Mouse (Mus musculus): ENCODE data around the gene Kcnmb4. TPM values are rescaled to one million over a fixed set of nuclear protein-coding genes. Genes with fewer than 3 reads are reported as not detected.

Gene Kcnmb4
- polyA plus RNA-seq, 1 experiment from 2014 or later, result 7.0 TPM

DNA sequence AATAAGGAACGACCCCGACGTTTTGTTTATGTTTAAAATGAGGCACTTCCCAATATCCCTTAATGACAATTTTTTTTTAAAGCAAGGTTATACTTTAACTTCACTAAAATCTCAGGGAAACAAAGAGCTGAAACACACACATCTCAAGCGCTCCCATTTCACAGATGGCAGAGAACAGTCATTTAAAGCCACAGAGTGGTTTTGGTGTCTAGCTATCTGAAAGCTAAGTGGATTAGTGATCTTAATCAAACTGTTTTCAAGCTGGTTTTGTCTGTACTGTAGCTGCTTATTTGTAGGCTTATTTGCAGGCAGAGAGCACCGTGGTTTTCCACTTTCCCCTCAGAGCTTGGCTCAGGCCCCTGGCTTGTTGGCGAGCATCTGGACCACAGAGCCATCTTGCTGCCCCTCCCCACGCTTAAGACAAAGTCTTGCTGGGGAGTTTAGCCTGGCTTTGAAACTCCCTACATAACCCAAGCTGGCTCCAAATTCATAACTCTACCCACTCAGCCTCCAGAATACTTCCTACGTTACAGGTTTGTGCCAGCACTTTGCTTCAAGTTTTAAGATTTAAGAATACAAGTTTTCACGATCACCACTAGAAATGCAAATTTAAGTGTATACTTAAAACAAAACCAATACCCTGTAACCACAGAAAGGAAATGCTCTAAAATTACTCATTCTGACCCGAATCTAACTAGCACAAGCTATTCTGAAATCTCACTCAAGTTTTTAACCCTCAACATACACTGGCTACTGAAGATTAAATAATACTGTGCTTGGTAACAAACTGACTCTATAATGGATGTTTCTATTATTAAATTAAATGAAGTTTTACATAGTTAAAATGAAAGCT is 13.4 kb upstream of the Kcnmb4 start:
- Histone ChIP-seq H3K9ac (replicated peaks; ENCODE audit: low read depth, low read length) (no peak overlapping the region), H3K4me3 (ENCODE audit: low read depth, low read length) (no peak overlapping the region), H3K4me2 (replicated peaks; ENCODE audit: low read depth, low read length) (no peak overlapping the region), H3K27me3 (ENCODE audit: control insufficient read depth, insufficient read depth, low read length) (no peaks in the 10 kb centered on the region), H3K27ac (ENCODE audit: low read length) (no peak overlapping the region), H3K9me3 (ENCODE audit: control insufficient read depth, low read depth, low read length) (no peaks in the 10 kb centered on the region), H3K36me3 (ENCODE audit: control insufficient read depth, insufficient read depth, low read length) (peaks cover 27% of the 10 kb centered on the region; the same call in 1 of the 2 replicates), H3K4me1 (ENCODE audit: control insufficient read depth, insufficient read depth, low read length) (no peaks in the 10 kb centered on the region)
- no peak for ATAC-seq (ENCODE audit: insufficient number of reproducible peaks, insufficient read depth, low FRiP score, low read depth)
- 84% methylated on average over 10 of the region's 10 CpGs for WGBS

- Histone ChIP-seq H3K4me3 (ENCODE audit: low read depth, low read length) (no peak overlapping the region), H3K36me3 (ENCODE audit: control insufficient read depth, insufficient read depth, low read length) (peaks cover 17% of the 10 kb centered on the region; the same call in 1 of the 2 replicates), H3K9ac (replicated peaks; ENCODE audit: low read depth, low read length) (no peak overlapping the region), H3K27me3 (ENCODE audit: control insufficient read depth, insufficient read depth, low read length) (no peaks in the 10 kb centered on the region), H3K4me1 (ENCODE audit: control insufficient read depth, insufficient read depth, low read length) (no peaks in the 10 kb centered on the region), H3K9me3 (ENCODE audit: control insufficient read depth, low read depth, low read length) (no peaks in the 10 kb centered on the region), H3K27ac (ENCODE audit: low read length) (no peak overlapping the region), H3K4me2 (replicated peaks; ENCODE audit: low read depth, low read length) (no peak overlapping the region)
- no peak for ATAC-seq (ENCODE audit: insufficient number of reproducible peaks, insufficient read depth, low FRiP score, low read depth)
- WGBS, result 84% methylated on average over 12 of the region's 12 CpGs
These were observed 8.2 kb upstream of the Kcnmb4 start for GRCm38 (mm10) chr10:116481917-116482316.

DNA sequence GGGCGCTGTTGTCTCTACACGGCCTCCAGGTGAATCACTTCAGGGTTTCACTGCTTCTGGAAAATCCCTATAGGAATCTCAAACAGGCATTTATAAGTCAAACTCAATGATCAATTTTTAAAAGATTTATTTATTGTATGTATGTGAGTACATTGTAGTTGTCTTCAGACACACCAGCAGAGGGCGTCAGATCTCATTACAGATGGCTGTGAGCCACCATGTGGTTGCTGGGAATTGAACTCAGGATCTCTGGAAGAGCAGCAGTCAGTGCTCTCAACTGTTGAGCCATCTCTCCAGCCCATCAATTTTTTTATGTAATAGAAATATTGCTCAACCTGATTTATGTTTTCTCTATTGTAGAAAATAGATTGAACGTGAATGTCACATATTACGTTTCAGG is 7.3 kb upstream of the Kcnmb4 start:
- ATAC-seq (ENCODE audit: insufficient number of reproducible peaks, insufficient read depth, low FRiP score, low read depth), result no peak
- no peaks in the 10 kb centered on the region for H3K27me3 ChIP-seq (ENCODE audit: control insufficient read depth, insufficient read depth, low read length)
- WGBS, result 88% methylated on average over 5 of the region's 5 CpGs

DNA sequence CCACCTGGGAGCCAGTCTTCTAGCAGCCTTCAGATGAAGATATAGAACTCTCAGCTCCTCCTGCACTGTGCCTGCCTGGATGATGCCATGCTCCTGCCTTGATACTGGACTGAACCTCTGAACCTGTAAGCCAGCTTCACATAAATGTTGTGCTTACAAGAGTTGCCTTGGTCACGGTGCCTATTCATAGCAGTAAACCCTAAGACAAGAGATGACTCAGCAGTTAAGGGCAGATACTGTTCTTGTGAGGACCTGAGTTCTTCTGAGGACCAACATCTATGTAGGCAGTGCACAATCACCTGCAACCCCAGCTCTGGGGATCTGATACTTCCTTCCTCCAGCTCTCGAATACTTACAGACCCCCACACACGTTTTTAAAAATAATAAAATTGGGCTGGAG is 2.9 kb upstream of the Kcnmb4 start:
- Histone ChIP-seq H3K4me2 (replicated peaks; ENCODE audit: low read depth, low read length) (no peak overlapping the region), H3K9me3 (ENCODE audit: control insufficient read depth, low read depth, low read length) (no peaks in the 10 kb centered on the region), H3K4me1 (ENCODE audit: control insufficient read depth, insufficient read depth, low read length) (peaks cover 9% of the 10 kb centered on the region), H3K36me3 (ENCODE audit: control insufficient read depth, insufficient read depth, low read length) (no peaks in the 10 kb centered on the region), H3K27me3 (ENCODE audit: control insufficient read depth, insufficient read depth, low read length) (no peaks in the 10 kb centered on the region), H3K4me3 (ENCODE audit: low read depth, low read length) (no peak overlapping the region), H3K27ac (ENCODE audit: low read length) (no peak overlapping the region), H3K9ac (replicated peaks; ENCODE audit: low read depth, low read length) (no peak overlapping the region)
- WGBS, result 87% methylated on average over 3 of the region's 3 CpGs
- no peak for ATAC-seq (ENCODE audit: insufficient number of reproducible peaks, insufficient read depth, low FRiP score, low read depth)

More for the DNA sequence above, 7.3 kb upstream of the Kcnmb4 start:
- H3K4me3 ChIP-seq (ENCODE audit: low read depth, low read length), result no peak overlapping the region
- H3K4me2 ChIP-seq (replicated peaks; ENCODE audit: low read depth, low read length), result no peak overlapping the region
- H3K27ac ChIP-seq (ENCODE audit: low read length), result no peak overlapping the region
- H3K9ac ChIP-seq (replicated peaks; ENCODE audit: low read depth, low read length), result no peak overlapping the region
- no peaks in the 10 kb centered on the region for H3K4me1 ChIP-seq (ENCODE audit: control insufficient read depth, insufficient read depth, low read length)
- peaks cover 15% of the 10 kb centered on the region; the same call in 1 of the 2 replicates for H3K36me3 ChIP-seq (ENCODE audit: control insufficient read depth, insufficient read depth, low read length)
- no peaks in the 10 kb centered on the region for H3K9me3 ChIP-seq (ENCODE audit: control insufficient read depth, low read depth, low read length)

GRCm38 (mm10) chr10:116475725-116476124 is 2.0 kb upstream of the Kcnmb4 start:
- Histone ChIP-seq H3K4me3 (ENCODE audit: low read depth, low read length) (no peak overlapping the region), H3K27ac (ENCODE audit: low read length) (no peak overlapping the region), H3K4me1 (ENCODE audit: control insufficient read depth, insufficient read depth, low read length) (peaks cover 9% of the 10 kb centered on the region), H3K27me3 (ENCODE audit: control insufficient read depth, insufficient read depth, low read length) (no peaks in the 10 kb centered on the region), H3K9me3 (ENCODE audit: control insufficient read depth, low read depth, low read length) (no peaks in the 10 kb centered on the region), H3K9ac (replicated peaks; ENCODE audit: low read depth, low read length) (no peak overlapping the region), H3K4me2 (replicated peaks; ENCODE audit: low read depth, low read length) (no peak overlapping the region), H3K36me3 (ENCODE audit: control insufficient read depth, insufficient read depth, low read length) (no peaks in the 10 kb centered on the region)
- no peak for ATAC-seq (ENCODE audit: insufficient number of reproducible peaks, insufficient read depth, low FRiP score, low read depth)
- WGBS, result 65% methylated on average over 6 of the region's 6 CpGs

DNA sequence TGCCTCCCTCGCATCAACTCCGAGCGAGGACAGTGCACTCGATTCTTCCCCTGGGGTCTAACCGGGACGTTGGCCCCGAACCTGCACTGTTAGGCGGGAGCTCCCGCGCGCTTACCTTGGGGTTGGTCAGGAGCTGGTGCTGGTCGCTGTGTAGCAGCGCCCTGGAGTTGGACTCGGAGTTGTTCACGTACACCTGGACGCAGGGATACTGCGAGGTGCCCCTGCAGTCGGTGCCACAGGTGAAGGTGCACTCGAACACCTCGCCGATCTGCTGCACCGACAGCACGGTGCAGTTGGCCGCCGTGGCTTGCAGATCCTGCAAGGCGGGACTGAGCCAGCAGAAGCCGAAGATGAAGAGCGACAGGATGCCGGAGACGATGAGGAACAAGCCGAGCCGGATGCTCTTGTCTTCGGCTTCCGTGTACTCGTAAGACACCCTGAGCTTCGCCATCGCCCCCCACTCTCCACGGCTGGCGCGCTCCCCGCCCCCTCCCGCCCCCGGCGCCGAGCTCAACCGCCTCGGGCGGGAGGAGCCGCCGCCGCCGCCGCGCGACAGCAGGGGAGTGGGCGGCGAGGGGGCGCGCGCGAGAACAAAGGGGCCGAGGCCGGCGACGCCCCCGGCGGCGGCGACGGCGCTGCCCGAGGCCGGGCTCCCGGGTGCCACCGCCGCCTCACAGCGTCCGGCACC is 463 bp downstream of the Kcnmb4 start:
- peak overlapping the region; percentile 57 for H3K9ac ChIP-seq (replicated peaks; ENCODE audit: low read depth, low read length)
- H3K4me3 ChIP-seq (ENCODE audit: low read depth, low read length), result peak overlapping the region; percentile 65
- no peaks in the 10 kb centered on the region for H3K36me3 ChIP-seq (ENCODE audit: control insufficient read depth, insufficient read depth, low read length)
- no peaks in the 10 kb centered on the region for H3K27me3 ChIP-seq (ENCODE audit: control insufficient read depth, insufficient read depth, low read length)
- peak overlapping the region; percentile 99 for H3K4me2 ChIP-seq (replicated peaks; ENCODE audit: low read depth, low read length)
- H3K27ac ChIP-seq (ENCODE audit: low read length), result no peak overlapping the region
- peaks cover 9% of the 10 kb centered on the region for H3K4me1 ChIP-seq (ENCODE audit: control insufficient read depth, insufficient read depth, low read length)
- under 1% methylated on average over 77 of the region's 78 CpGs for WGBS
- ATAC-seq (ENCODE audit: insufficient number of reproducible peaks, insufficient read depth, low FRiP score, low read depth), result peak; percentile 64
- H3K9me3 ChIP-seq (ENCODE audit: control insufficient read depth, low read depth, low read length), result no peaks in the 10 kb centered on the region

DNA sequence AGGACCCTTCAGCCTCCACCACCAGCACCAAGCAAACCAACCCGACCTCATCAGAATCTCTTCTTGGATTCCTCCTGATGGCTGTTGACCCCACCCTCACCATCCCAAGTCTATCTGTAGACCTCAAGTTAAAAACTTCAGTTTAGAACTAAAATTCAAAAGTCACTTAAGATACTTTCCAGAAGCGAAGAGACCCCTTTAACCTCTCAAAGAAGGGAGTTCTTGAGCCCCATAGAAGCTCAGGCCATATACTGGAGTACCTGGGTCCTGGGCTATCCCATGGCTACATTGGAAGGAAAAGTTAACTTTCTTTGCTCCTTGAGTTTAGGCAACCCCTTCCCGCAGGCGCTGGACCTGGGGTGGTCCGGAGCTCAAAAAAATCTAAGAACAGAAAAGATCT is 1.1 kb downstream of the Kcnmb4 start:
- H3K36me3 ChIP-seq (ENCODE audit: control insufficient read depth, insufficient read depth, low read length), result no peaks in the 10 kb centered on the region
- H3K9me3 ChIP-seq (ENCODE audit: control insufficient read depth, low read depth, low read length), result no peaks in the 10 kb centered on the region
- H3K4me3 ChIP-seq (ENCODE audit: low read depth, low read length), result peak overlapping the region; percentile 65
- peaks cover 9% of the 10 kb centered on the region for H3K4me1 ChIP-seq (ENCODE audit: control insufficient read depth, insufficient read depth, low read length)
- no peak for ATAC-seq (ENCODE audit: insufficient number of reproducible peaks, insufficient read depth, low FRiP score, low read depth)
- no peak overlapping the region for H3K27ac ChIP-seq (ENCODE audit: low read length)
- peak overlapping the region; percentile 99 for H3K4me2 ChIP-seq (replicated peaks; ENCODE audit: low read depth, low read length)
- WGBS, result 11% methylated on average over 5 of the region's 5 CpGs
- no peaks in the 10 kb centered on the region for H3K27me3 ChIP-seq (ENCODE audit: control insufficient read depth, insufficient read depth, low read length)
- peak overlapping the region; percentile 57; the same call in 1 of the 2 replicates for H3K9ac ChIP-seq (replicated peaks; ENCODE audit: low read depth, low read length)

- H3K4me3 ChIP-seq (ENCODE audit: low read depth, low read length), result no peak overlapping the region
- H3K27me3 ChIP-seq (ENCODE audit: control insufficient read depth, insufficient read depth, low read length), result no peaks in the 10 kb centered on the region
- no peaks in the 10 kb centered on the region for H3K36me3 ChIP-seq (ENCODE audit: control insufficient read depth, insufficient read depth, low read length)
- 89% methylated on average over 11 of the region's 11 CpGs for WGBS
- no peak overlapping the region for H3K27ac ChIP-seq (ENCODE audit: low read length)
- H3K4me2 ChIP-seq (replicated peaks; ENCODE audit: low read depth, low read length), result no peak overlapping the region
- no peak overlapping the region for H3K9ac ChIP-seq (replicated peaks; ENCODE audit: low read depth, low read length)
- H3K9me3 ChIP-seq (ENCODE audit: control insufficient read depth, low read depth, low read length), result no peaks in the 10 kb centered on the region
- H3K4me1 ChIP-seq (ENCODE audit: control insufficient read depth, insufficient read depth, low read length), result peaks cover 9% of the 10 kb centered on the region
- no peak for ATAC-seq (ENCODE audit: insufficient number of reproducible peaks, insufficient read depth, low FRiP score, low read depth)
These were observed 3.3 kb downstream of the Kcnmb4 start for GRCm38 (mm10) chr10:116470306-116470925.
